Comparison of ENCODE assay signal across 13 mouse cellular contexts in genomic region chr4:136864751-136865470, GRCm38 (mm10). TPM values are rescaled to one million over a fixed set of nuclear protein-coding genes. Genes with fewer than 3 reads are reported as not detected.
DNase-seq lines count a peak whose midpoint lies in the region; ATAC-seq and TF ChIP-seq lines count a peak whose summit lies in the region.
"Had no signal": no experiment of that assay in that cellular context is flagged by ENCODE, and none has a peak within 500 bp of the region (broad histone marks: within the 10 kb centered on the region; RNA-seq: fewer than 3 reads in every experiment).

No protein-coding gene starts in this region.

- no peak overlapping the region for H3K4me3 ChIP-seq in left cerebral cortex, adult 2 months
- H3K4me3 ChIP-seq in forebrain, embryonic 14.5 days (ENCODE audit: low read depth, low read length), result no peak overlapping the region
- H3K4me3 ChIP-seq: layer of hippocampus, adult 2 months; myocyte had no signal

- H3K36me3 ChIP-seq in forebrain, embryonic 14.5 days (ENCODE audit: control insufficient read depth, insufficient read depth, low read length), result no peaks in the 10 kb centered on the region

- H3K27me3 ChIP-seq in forebrain, embryonic 14.5 days (replicated peaks; ENCODE audit: control insufficient read depth, insufficient read depth, low read length), result no peaks in the 10 kb centered on the region

- intact Hi-C loops in left cerebral cortex, postnatal 4 days (cut with DNase I), result no loop called here
- intact Hi-C loops in left cerebral cortex, adult 2 months (cut with DNase I), result no loop called here

- peak; percentile 93 for DNase-seq in left cerebral cortex, postnatal 4 days
- DNase-seq in left cerebral cortex, adult 2 months (ENCODE audit: extremely low spot score in 1 of 2, low spot score in 2 of 2), result no peak
- DNase-seq in forebrain, embryonic 14.5 days (ENCODE audit: low spot score), result peak; percentile 78
- peak; percentile 91 for DNase-seq in mesoderm, embryonic 11.5 days (ENCODE audit: low read depth, low spot score)
- peak; percentile 93 for DNase-seq in retina, postnatal 1 day
- no peak for DNase-seq in ovary, adult 18-20 months (ENCODE audit: low spot score)
- no peak for DNase-seq in B cell, adult 2 months
- DNase-seq: heart, adult 11 months; heart, postnatal 4 days; spleen, adult 18-20 months had no signal

- peaks cover 26% of the 10 kb centered on the region for H3K4me1 ChIP-seq in forebrain, embryonic 14.5 days (ENCODE audit: control insufficient read depth, insufficient read depth, low read length)

- 4% methylated on average over 15 of the region's 15 CpGs for WGBS in forebrain, embryonic 14.5 days

- no peak for TF ChIP-seq CTCF in left cerebral cortex, adult 2 months (IDR thresholded peaks at IDR 0.05)

- H3K9ac ChIP-seq in forebrain, embryonic 14.5 days (ENCODE audit: low read length), result no peak overlapping the region

- H3K27ac ChIP-seq in left cerebral cortex, adult 2 months, result no peak overlapping the region
- H3K27ac ChIP-seq in forebrain, embryonic 14.5 days (ENCODE audit: low read depth, low read length), result peak overlapping the region; percentile 0; the same call in 1 of the 2 replicates
- H3K27ac ChIP-seq: layer of hippocampus, adult 2 months had no signal

- ATAC-seq in forebrain, embryonic 14.5 days, result no peak
- no peak for ATAC-seq in megakaryocyte progenitor cell, adult 5-6 weeks (replicated peaks; ENCODE audit: poor library complexity)

- H3K4me2 ChIP-seq in forebrain, embryonic 14.5 days (ENCODE audit: low read length), result no peak overlapping the region

- H3K9me3 ChIP-seq in forebrain, embryonic 14.5 days (replicated peaks; ENCODE audit: control insufficient read depth, low read length), result no peaks in the 10 kb centered on the region

RNA-seq across cellular contexts. Expression of gene C1qb, which starts 21.1 kb away (rescaled TPM):
- 10 to 100 TPM; 15.3 to 17.2 TPM for total RNA-seq in left cerebral cortex, postnatal 4 days (2021)
- 10 to 100 TPM; 57.5 to 60.3 TPM for total RNA-seq in left cerebral cortex, adult 2 months (2021)
- polyA plus RNA-seq in forebrain, embryonic 14.5 days (2014; fragmentation: Nextera tagmentation; extraction: Ambion mirVana), result 45.2 and 45.8 TPM in 2 replicates
- 0.79 TPM in 1 of 2 replicates, not detected in the other for total RNA-seq in megakaryocyte progenitor cell, adult 5-6 weeks (2015)
- 0.08 TPM in 1 of 2 replicates, not detected in the other for total RNA-seq in megakaryocyte progenitor cell, adult 5-6 weeks (2017)
- polyA plus RNA-seq: myocyte had no signal

RNA-seq across cellular contexts. Expression of gene C1qc, which starts 28.0 kb away (rescaled TPM):
- 10 to 100 TPM; 11.3 to 14.8 TPM for total RNA-seq in left cerebral cortex, postnatal 4 days (2021)
- 10 to 100 TPM; 41.2 to 45.1 TPM for total RNA-seq in left cerebral cortex, adult 2 months (2021)
- polyA plus RNA-seq in forebrain, embryonic 14.5 days (2014; fragmentation: Nextera tagmentation; extraction: Ambion mirVana), result 22.3 and 25.6 TPM in 2 replicates
- 0.37 and 0.54 TPM in 2 replicates for total RNA-seq in megakaryocyte progenitor cell, adult 5-6 weeks (2015)
- 2.2 TPM in 1 of 2 replicates, not detected in the other for total RNA-seq in megakaryocyte progenitor cell, adult 5-6 weeks (2017)
- polyA plus RNA-seq: myocyte had no signal

RNA-seq across cellular contexts. Expression of gene Ephb2, which starts 29.1 kb away (rescaled TPM):
- total RNA-seq in left cerebral cortex, postnatal 4 days (2021), result 10 to 100 TPM; 73.6 to 75.3 TPM
- total RNA-seq in left cerebral cortex, adult 2 months (2021), result 10 to 100 TPM; 17.0 to 18.3 TPM
- 9.3 and 9.6 TPM in 2 replicates for polyA plus RNA-seq in forebrain, embryonic 14.5 days (2014; fragmentation: Nextera tagmentation; extraction: Ambion mirVana)
- 0.44 and 1.2 TPM in 2 replicates for total RNA-seq in megakaryocyte progenitor cell, adult 5-6 weeks (2015)
- total RNA-seq in megakaryocyte progenitor cell, adult 5-6 weeks (2017), result 1.0 and 3.0 TPM in 2 replicates

RNA-seq across cellular contexts. Expression of gene C1qa, which starts 33.7 kb away (rescaled TPM):
- total RNA-seq in left cerebral cortex, postnatal 4 days (2021), result 10 to 100 TPM; 12.5 to 14.2 TPM
- 10 to 100 TPM; 44.5 to 48.3 TPM for total RNA-seq in left cerebral cortex, adult 2 months (2021)
- 24.3 and 28.1 TPM in 2 replicates for polyA plus RNA-seq in forebrain, embryonic 14.5 days (2014; fragmentation: Nextera tagmentation; extraction: Ambion mirVana)
- 0.22 and 0.57 TPM in 2 replicates for total RNA-seq in megakaryocyte progenitor cell, adult 5-6 weeks (2015)
- 1.2 TPM in 1 of 2 replicates, not detected in the other for total RNA-seq in megakaryocyte progenitor cell, adult 5-6 weeks (2017)
- polyA plus RNA-seq: myocyte had no signal

Comparison
In these comparisons a context has a peak if more than half of its experiments do, and no peak if none do; other contexts are left out.
1. DNase-seq: peak in left cerebral cortex, postnatal 4 days (single experiment), forebrain, embryonic 14.5 days (single experiment), mesoderm, embryonic 11.5 days (single experiment) and retina, postnatal 1 day (single experiment); none in left cerebral cortex, adult 2 months (0 of 2), ovary, adult 18-20 months (single experiment) and B cell, adult 2 months (0 of 2).
2. RNA of gene C1qb, which starts 21.1 kb away (total RNA-seq): 57.5 to 60.3 TPM in left cerebral cortex, adult 2 months and 15.3 to 17.2 TPM in left cerebral cortex, postnatal 4 days; 0.08 to 0.79 TPM in megakaryocyte progenitor cell, adult 5-6 weeks; every median in the first group is over 4 times any median in the second.
3. RNA of gene Ephb2, which starts 29.1 kb away (total RNA-seq): 73.6 to 75.3 TPM in left cerebral cortex, postnatal 4 days and 17.0 to 18.3 TPM in left cerebral cortex, adult 2 months; 0.44 to 3.0 TPM in megakaryocyte progenitor cell, adult 5-6 weeks; every median in the first group is over 4 times any median in the second.